Mouse (Mus musculus): Measurements from ENCODE around the gene Mdm1.

DNA sequence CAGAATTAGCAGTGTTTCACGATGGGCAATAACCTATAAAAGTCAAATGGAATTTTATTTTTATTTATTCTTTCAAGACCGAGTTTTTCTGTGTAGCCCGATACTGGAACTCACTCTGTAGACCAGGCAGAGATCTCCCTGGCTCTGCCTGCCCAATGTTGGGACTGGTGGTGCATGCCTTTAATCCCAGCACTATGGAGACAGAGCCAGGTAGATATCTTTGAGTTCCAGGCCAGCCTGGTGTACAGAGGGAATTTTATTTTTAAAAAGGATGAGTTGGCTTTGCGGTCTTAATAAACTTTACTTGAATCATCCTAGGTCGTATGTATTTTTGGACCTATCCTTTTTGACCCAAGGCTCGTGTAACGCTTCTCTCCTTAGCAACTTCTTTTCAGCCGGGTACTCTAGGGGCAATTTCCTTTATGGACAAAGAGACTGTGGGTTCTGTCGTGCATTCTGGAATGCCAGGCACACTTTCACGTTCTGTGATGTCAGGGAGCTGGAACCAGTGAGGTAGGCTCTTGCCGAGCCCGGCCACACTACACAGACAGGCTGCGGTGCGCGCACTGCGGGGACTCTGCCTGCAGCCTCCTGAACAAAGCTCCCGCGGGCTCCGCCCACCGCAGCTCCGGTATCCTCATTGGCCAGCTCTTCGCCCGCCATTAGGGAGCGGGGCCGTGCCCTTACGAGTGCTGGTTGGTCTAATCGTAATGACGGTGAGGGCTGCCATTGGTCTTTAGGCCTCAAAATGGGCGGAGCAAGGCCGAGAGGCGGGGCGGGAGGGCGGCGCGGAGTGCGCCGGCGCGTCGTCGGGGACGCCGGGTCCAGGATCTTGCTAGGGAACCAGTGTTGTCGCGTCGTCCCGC, at the start of gene Mdm1:
- TF ChIP-seq POLR2A (IDR thresholded peaks at IDR 0.05; ENCODE audit: low read depth, low read length) (no peak), CTCF (conservative IDR thresholded peaks at IDR 0.05; ENCODE audit: insufficient read depth, insufficient read length, low read depth, low read length) (no peak)
